Mouse (Mus musculus): ENCODE measurements around the gene Spem2.

- no peak for TF ChIP-seq CTCF (IDR thresholded peaks at IDR 0.05; ENCODE audit: control insufficient read depth, insufficient read depth, insufficient replicate concordance, low read depth, low read length)
- no peak for TF ChIP-seq POLR2A (IDR thresholded peaks at IDR 0.05; ENCODE audit: control insufficient read depth, low read depth, low read length)
Observed at GRCm38 (mm10) chr11:69854680-69855079, 36.4 kb upstream of the Spem2 start.

All from testis, adult 2 months (tissue).